Mouse (Mus musculus): ENCODE data around the gene Ripk3. TPM values are rescaled to one million over a fixed set of nuclear protein-coding genes. Genes with fewer than 3 reads are reported as not detected.
"Not testable (repeated sequence)": the region's sequence is repeated elsewhere in the genome, so short reads cannot be mapped to it uniquely, and the experiment has no call there.

Ripk3 gene
- total and polyA plus RNA-seq, 2 experiments from 2014 or later, result 0.90 to 2.0 TPM

DNA sequence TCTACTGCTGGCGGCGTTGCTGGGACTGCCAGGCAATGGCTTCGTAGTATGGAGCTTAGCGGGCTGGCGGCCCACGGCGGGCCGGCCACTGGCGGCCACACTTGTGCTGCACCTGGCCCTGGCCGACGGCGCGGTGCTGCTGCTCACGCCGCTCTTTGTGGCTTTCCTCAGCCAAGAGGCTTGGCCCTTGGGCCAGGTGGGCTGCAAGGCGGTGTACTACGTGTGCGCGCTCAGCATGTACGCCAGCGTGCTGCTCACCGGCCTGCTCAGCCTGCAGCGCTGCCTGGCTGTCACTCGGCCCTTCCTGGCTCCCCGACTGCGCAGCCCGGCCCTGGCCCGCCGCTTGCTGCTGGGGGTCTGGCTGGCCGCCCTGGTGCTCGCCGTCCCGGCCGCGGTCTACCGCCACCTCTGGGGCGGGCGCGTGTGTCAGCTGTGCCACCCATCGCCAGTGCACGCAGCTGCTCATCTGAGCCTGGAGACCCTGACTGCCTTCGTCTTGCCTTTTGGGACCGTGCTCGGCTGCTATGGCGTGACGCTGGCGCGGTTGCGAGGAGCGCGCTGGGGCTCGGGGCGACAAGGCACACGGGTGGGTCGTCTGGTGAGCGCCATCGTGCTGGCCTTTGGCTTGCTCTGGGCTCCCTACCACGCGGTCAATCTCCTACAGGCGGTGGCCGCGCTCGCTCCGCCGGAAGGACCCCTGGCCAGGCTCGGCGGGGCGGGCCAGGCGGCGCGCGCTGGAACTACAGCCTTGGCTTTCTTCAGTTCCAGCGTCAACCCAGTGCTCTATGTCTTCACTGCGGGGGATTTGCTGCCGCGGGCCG is 26.5 kb downstream of the Ripk3 start:
- Histone ChIP-seq H3K27me3 (ENCODE audit: insufficient read depth, low read length) (peaks cover 10% of the 10 kb centered on the region), H3K9me3 (ENCODE audit: low read length) (no peaks in the 10 kb centered on the region), H3K27ac (ENCODE audit: low read depth, low read length) (peak overlapping the region; percentile 77), H3K9ac (peak overlapping the region; percentile 84), H3K4me2 (ENCODE audit: low read depth) (peak overlapping the region; percentile 96), H3K4me1 (ENCODE audit: insufficient read depth) (no peaks in the 10 kb centered on the region; the same call in 1 of the 2 replicates), H3K4me3 (ENCODE audit: low read depth, low read length) (peak overlapping the region; percentile 50), H3K36me3 (ENCODE audit: insufficient read depth) (no peaks in the 10 kb centered on the region)
- 2% methylated on average over 77 of the region's 77 CpGs for WGBS
- peak; percentile 67 for TF ChIP-seq CTCF (IDR thresholded peaks at IDR 0.05; ENCODE audit: low read depth)
- peak; percentile 76 for DNase-seq
- peak; percentile 86 for ATAC-seq

DNA sequence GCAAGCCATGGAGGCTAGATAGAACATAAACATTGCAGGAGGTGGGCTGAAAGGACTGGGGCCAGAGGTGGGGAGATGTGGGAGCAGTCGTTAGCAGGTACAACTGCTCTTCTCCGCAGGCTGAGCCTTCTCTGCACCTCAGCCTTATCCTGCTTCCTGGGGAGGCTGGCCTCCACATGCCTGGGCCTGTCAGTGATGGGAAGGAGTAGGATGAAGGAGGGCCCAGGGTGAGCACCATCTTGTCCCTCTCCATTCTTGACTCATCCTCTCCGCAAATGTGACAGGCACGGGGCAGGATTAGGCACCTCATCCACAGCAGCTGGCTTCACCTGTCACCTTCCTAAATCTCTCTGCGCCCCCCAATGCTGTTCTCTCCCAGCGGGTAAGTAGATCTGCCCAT is 27.5 kb downstream of the Ripk3 start, which contains the start of gene Ltb4r2:
Gene Ltb4r2, plus strand, starts transcription at position 266 of the 400 bp plus-strand sequence.
- H3K27me3 ChIP-seq (ENCODE audit: insufficient read depth, low read length), result peaks cover 7% of the 10 kb centered on the region
- H3K4me1 ChIP-seq (ENCODE audit: insufficient read depth), result no peaks in the 10 kb centered on the region; the same call in 1 of the 2 replicates
- peak within 1 kb of the TSS; percentile 77 for H3K27ac ChIP-seq (ENCODE audit: low read depth, low read length)
- H3K9ac ChIP-seq, result peak within 1 kb of the TSS; percentile 84
- ATAC-seq (no peak), DNase-seq (no peak)
- 72% methylated on average over 6 of the region's 6 CpGs for WGBS
- peaks cover under 1% of the 10 kb centered on the region; the same call in 1 of the 2 replicates for H3K36me3 ChIP-seq (ENCODE audit: insufficient read depth)
- no peak for TF ChIP-seq CTCF (IDR thresholded peaks at IDR 0.05; ENCODE audit: low read depth)
- H3K4me2 ChIP-seq (ENCODE audit: low read depth), result peak within 1 kb of the TSS; percentile 96
- no peaks in the 10 kb centered on the region for H3K9me3 ChIP-seq (ENCODE audit: low read length)
- H3K4me3 ChIP-seq (ENCODE audit: low read depth, low read length), result peak within 1 kb of the TSS; percentile 50

- not testable (repeated sequence) for H3K9me3 ChIP-seq (ENCODE audit: low read length); H3K27ac ChIP-seq (ENCODE audit: low read depth, low read length); H3K9ac ChIP-seq; ATAC-seq; H3K4me1 ChIP-seq (ENCODE audit: insufficient read depth); H3K27me3 ChIP-seq (ENCODE audit: insufficient read depth, low read length); H3K4me3 ChIP-seq (ENCODE audit: low read depth, low read length)
- TF ChIP-seq CTCF (IDR thresholded peaks at IDR 0.05; ENCODE audit: low read depth), result peak; percentile 78
- Histone ChIP-seq H3K4me2 (ENCODE audit: low read depth) (peak overlapping the region; percentile 32), H3K36me3 (ENCODE audit: insufficient read depth) (peaks cover 11% of the 10 kb centered on the region)
- DNase-seq, result peak; percentile 86
- under 1% methylated on average over 6 of the region's 6 CpGs for WGBS
These were observed 28.5 kb downstream of the Ripk3 start for GRCm38 (mm10) chr14:55760156-55760555.

GRCm38 (mm10) chr14:55758363-55758784 is 30.3 kb downstream of the Ripk3 start, which contains the start of gene Cideb:
Gene Cideb, minus strand, starts transcription at chr14:55758458.
- TF ChIP-seq CTCF (IDR thresholded peaks at IDR 0.05; ENCODE audit: low read depth), result peak; percentile 76
- Histone ChIP-seq H3K27me3 (ENCODE audit: insufficient read depth, low read length) (peaks cover 7% of the 10 kb centered on the region), H3K4me1 (ENCODE audit: insufficient read depth) (no peaks in the 10 kb centered on the region; the same call in 1 of the 2 replicates), H3K9me3 (ENCODE audit: low read length) (no peaks in the 10 kb centered on the region), H3K27ac (ENCODE audit: low read depth, low read length) (no peak within 1 kb of the TSS), H3K4me2 (ENCODE audit: low read depth) (0 out of 2 replicates have a peak within 1 kb of the TSS, but pooled peaks have one; percentile 5), H3K36me3 (ENCODE audit: insufficient read depth) (peaks cover 29% of the 10 kb centered on the region), H3K4me3 (ENCODE audit: low read depth, low read length) (no peak within 1 kb of the TSS), H3K9ac (no peak within 1 kb of the TSS)
- ATAC-seq (no peak), DNase-seq (peak; percentile 68)
- 21% methylated on average over 8 of the region's 8 CpGs for WGBS

GRCm38 (mm10) chr14:55757566-55757965 is 31.1 kb downstream of the Ripk3 start:
- 86% methylated on average over 6 of the region's 6 CpGs for WGBS
- ATAC-seq, result no peak

DNA sequence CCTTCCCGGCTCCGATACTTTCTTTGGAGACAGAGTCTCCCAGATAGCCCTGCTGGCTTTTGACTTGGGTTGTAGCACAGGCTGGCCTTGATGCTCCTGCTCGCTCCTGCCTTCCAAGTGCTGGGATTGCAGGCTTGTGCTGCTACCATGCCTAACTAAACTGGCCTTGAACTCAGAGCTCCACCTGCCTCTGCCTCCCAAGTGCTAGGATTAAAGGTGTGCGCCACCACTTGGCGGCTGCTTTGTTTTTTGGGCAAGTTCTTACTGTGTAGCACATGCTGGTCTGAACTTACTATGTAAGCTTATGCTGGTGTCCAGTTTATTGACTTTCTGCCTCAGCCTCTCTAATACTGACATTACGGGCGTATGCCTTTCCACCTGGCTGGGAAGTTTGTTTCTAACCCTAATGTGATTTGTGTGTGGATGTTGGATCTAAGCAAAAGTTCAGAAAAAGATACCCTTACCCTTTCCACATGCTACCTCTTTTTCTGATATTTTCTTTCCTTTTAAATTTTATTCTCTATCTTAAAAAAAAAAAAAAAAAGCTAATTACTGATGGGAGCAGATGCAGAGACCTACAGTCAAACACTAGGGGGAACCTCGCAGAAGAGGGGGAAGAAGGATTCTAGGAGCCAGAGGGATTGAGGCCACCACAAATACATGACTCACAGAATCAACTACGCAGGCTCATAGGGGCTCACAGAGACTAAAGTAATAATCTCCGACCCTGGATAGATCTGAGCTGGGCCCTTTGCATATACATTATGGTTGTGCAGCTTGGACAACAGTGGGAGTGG is 41.4 kb downstream of the Ripk3 start:
- no peak overlapping the region for H3K9ac ChIP-seq
- no peak overlapping the region for H3K27ac ChIP-seq (ENCODE audit: low read depth, low read length)
- H3K4me3 ChIP-seq (ENCODE audit: low read depth, low read length), result no peak overlapping the region
- no peak for ATAC-seq
- no peak for TF ChIP-seq CTCF (IDR thresholded peaks at IDR 0.05; ENCODE audit: low read depth)
- no peaks in the 10 kb centered on the region for H3K9me3 ChIP-seq (ENCODE audit: low read length)
- WGBS, result 90% methylated on average over 10 of the region's 10 CpGs
- DNase-seq, result no peak
- no peaks in the 10 kb centered on the region for H3K27me3 ChIP-seq (ENCODE audit: insufficient read depth, low read length)
- peak overlapping the region; percentile 88 for H3K4me2 ChIP-seq (ENCODE audit: low read depth)
- H3K36me3 ChIP-seq (ENCODE audit: insufficient read depth), result peaks cover 30% of the 10 kb centered on the region
- H3K4me1 ChIP-seq (ENCODE audit: insufficient read depth), result 0 out of 2 replicates have a peak, but pooled peaks cover 12% of the 10 kb centered on the region

More at GRCm38 (mm10) chr14:55757566-55757965, 31.1 kb downstream of the Ripk3 start:
- peaks cover 7% of the 10 kb centered on the region for H3K27me3 ChIP-seq (ENCODE audit: insufficient read depth, low read length)
- H3K4me1 ChIP-seq (ENCODE audit: insufficient read depth), result no peaks in the 10 kb centered on the region; the same call in 1 of the 2 replicates
- no peak for TF ChIP-seq CTCF (IDR thresholded peaks at IDR 0.05; ENCODE audit: low read depth)
- H3K9ac ChIP-seq, result no peak overlapping the region
- H3K4me2 ChIP-seq (ENCODE audit: low read depth), result no peak overlapping the region
- H3K36me3 ChIP-seq (ENCODE audit: insufficient read depth), result peaks cover 37% of the 10 kb centered on the region
- no peaks in the 10 kb centered on the region for H3K9me3 ChIP-seq (ENCODE audit: low read length)
- no peak overlapping the region for H3K27ac ChIP-seq (ENCODE audit: low read depth, low read length)
- no peak for DNase-seq
- no peak overlapping the region for H3K4me3 ChIP-seq (ENCODE audit: low read depth, low read length)

Measured in forebrain, postnatal 0 days (tissue).